Mouse (Mus musculus): ENCODE measurements at regions not wholly inside any gene's neighbourhood (a gene's known extent, or its start where the extent isn't known, plus 50 kb on each side); places are given as distances from the start of the nearest gene placed in this dataset.

DNA sequence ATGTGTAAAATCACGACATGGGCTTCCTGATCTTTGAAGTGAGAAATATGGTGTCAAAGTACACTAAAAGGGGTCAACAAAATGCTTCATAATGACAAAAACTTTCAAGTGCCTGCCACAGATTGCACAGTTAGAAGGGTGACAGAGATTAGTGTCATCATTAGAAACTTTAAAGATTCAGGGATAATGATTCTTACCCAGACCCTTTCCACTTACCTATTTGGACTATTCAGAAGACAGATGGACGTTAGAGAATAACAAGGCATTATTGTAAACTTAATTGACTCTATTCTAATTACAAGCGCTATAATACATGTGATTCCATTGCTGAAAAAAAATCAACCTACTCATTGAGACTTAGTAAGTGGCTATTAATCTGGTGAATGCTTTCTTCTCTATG, 162.6 kb upstream of the Pcdh20 start:
- DNase-seq (ENCODE audit: low spot score): peak; percentile 10

DNA sequence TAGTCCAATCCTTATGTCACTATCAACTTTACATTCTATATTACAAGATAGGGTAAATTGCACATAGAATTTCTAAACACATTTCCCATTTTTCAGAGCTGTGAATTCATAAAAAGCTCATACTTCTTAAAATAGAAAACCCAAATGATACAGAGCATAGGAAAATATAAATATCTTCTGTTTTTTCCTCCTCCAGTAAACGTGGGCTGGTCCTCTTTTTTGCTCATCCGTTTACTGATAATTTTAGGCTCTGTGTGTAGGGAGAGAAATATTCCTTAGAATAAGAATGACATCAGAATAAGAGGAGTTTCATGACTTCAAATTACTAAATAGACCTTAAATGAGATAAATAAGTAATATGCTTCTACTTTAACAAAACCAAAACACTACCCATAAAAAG, 124.2 kb upstream of the Pcdh20 start:
- no peak for DNase-seq (ENCODE audit: low spot score)

DNA sequence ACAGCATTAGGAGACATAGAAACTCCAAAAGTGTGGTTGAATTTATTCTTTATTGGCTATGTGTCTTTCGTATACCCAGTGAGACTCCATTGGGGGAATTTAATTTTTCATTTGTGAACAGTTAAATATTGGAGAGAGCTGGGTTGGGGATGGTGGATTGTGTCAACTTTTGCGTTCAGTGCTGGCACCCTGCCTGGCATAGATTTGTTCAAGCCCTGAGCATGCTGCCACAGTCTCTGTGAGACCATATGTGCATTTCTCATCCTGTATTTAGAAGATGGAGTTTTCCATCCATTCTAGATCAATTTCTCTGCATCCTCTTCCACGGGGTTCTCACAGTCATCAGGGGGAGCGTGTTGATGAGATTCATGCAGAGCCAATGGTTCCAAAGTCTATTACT, 98.9 kb upstream of the Pcdh20 start:
- DNase-seq (ENCODE audit: low spot score): no peak

DNA sequence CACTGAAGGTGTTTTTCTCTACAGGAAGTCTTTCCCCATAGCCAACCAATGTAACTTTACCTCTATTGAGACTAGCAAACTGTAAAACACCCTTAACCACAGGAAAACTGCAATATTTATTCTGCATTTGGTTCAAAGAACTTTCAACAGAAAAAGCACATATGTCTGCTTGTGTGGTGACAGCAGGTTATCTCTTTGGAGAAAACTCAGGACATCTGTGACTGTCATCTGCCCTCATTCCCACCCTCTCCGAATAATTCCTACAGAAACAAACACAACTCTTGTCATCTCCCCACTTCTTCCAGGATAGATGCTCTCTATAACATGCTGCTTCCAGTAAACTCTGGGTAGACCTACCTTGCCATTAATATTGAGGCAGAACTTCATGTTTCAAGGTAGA, 96.4 kb upstream of the Pcdh20 start:
- DNase-seq (ENCODE audit: low spot score): no peak

DNA sequence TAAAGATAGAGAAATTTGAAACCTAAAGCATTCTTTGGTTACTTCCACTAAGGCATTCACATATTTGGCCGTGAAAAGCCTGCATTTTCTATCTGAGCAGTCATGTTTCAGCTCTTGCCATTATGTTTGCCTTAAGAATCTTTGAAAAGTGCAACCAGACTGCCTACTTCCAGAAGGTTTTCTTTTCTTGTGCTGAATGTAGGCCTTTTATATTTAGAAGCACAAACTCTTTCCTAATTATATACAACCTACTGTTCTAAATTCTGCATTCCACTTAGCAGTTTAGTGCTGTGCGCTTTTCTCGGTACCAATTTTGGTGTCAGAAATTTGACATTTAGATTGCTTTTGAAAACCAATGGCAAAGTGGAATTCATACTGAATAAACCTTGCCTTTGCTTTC, 72.4 kb upstream of the Pcdh20 start:
- no peak for DNase-seq (ENCODE audit: low spot score)

DNA sequence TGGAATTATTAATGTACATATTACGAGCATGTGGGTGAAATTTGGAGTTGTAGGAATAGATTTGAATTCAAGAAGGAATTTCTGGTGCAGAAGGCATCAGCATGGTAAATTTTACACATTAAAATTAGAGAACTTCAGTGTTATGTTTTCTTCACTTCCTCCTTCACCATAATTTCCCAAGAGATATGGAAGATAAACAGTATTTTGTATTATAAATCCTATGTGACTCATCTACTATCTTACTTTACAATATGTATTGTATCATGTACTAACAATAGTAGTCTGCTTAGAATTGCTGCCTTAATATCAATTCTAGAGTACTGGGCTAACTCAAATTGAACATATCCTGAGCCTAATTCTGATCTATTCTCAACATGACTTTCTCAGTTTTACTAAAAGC, 71.3 kb upstream of the Pcdh20 start:
- DNase-seq (ENCODE audit: low spot score): no peak

All from retina, embryonic 14.5 days (tissue).